Comparison of ENCODE assay signal across 10 mouse cellular contexts in the genomic region with DNA sequence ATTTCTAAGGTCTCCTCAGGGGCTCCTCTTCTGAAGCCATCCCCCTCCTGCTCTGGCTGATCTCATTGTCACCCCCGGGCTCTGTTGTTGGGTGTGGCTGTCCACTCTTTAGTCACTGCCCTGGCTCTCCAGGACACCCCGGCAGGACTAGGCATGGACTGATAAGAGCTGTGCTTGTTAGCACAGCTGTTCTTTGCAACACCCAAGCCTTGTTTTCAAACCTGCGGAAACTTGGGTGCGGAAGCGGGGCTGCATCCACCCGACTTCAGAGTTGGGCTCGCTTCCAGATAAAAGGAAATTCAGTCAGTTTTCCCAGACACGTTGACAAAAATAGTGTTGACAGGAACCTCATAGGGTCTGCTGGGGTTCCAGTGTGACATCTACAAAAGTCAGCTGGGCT. TPM values are rescaled to one million over a fixed set of nuclear protein-coding genes. Genes with fewer than 3 reads are reported as not detected.
DNase-seq lines count a peak whose midpoint lies in the region; ATAC-seq lines count a peak whose summit lies in the region.
"Had no signal": no experiment of that assay in that cellular context is flagged by ENCODE, and none has a peak within 500 bp of the region (broad histone marks: within the 10 kb centered on the region; RNA-seq: fewer than 3 reads in every experiment).

No protein-coding gene starts in this region.

- no peak for DNase-seq in hindbrain, embryonic 10.5 days (ENCODE audit: low spot score)
- no peak for DNase-seq in hindbrain, embryonic 11.5 days (ENCODE audit: low spot score)
- peak; percentile 81 to 93 for DNase-seq in heart, adult 9 months (ENCODE audit: low spot score in 2 of 2)
- DNase-seq in kidney, postnatal 25 days = peak; percentile 45 to 80
- peak; percentile 55 for DNase-seq in lung, postnatal 25 days (ENCODE audit: low spot score)
- DNase-seq in embryo, embryonic 9.5 days (ENCODE audit: extremely low spot score) = no peak
- no peak for DNase-seq in left cerebral cortex, adult 11 months (ENCODE audit: low spot score)
- DNase-seq: cerebellum, adult 11-12 months; layer of hippocampus, adult 9-11 months had no signal

- no peak overlapping the region for H3K9ac ChIP-seq in hindbrain, embryonic 11.5 days (ENCODE audit: low read depth, low read length)
- no peak overlapping the region for H3K9ac ChIP-seq in midbrain, embryonic 15.5 days

- no peak overlapping the region for H3K4me3 ChIP-seq in hindbrain, embryonic 10.5 days
- no peak overlapping the region for H3K4me3 ChIP-seq in hindbrain, embryonic 11.5 days (ENCODE audit: low read depth, low read length)
- H3K4me3 ChIP-seq in midbrain, embryonic 15.5 days = no peak overlapping the region

- H3K4me1 ChIP-seq in hindbrain, embryonic 10.5 days (replicated peaks) = peaks cover 9% of the 10 kb centered on the region; the same call in 1 of the 2 replicates
- no peaks in the 10 kb centered on the region for H3K4me1 ChIP-seq in hindbrain, embryonic 11.5 days (replicated peaks; ENCODE audit: control insufficient read depth, insufficient read depth, low read length)
- H3K4me1 ChIP-seq in midbrain, embryonic 15.5 days = no peaks in the 10 kb centered on the region

- H3K27ac ChIP-seq in hindbrain, embryonic 10.5 days = peak overlapping the region; percentile 23; the same call in 1 of the 2 replicates
- H3K27ac ChIP-seq in hindbrain, embryonic 11.5 days (ENCODE audit: low read depth, low read length) = no peak overlapping the region
- H3K27ac ChIP-seq in midbrain, embryonic 15.5 days = no peak overlapping the region

- H3K27me3 ChIP-seq in hindbrain, embryonic 10.5 days (ENCODE audit: insufficient read depth, poor library complexity, severe bottlenecking) = no peaks in the 10 kb centered on the region
- no peaks in the 10 kb centered on the region for H3K27me3 ChIP-seq in hindbrain, embryonic 11.5 days (ENCODE audit: control insufficient read depth, insufficient read depth, low read length)
- H3K27me3 ChIP-seq in midbrain, embryonic 15.5 days (replicated peaks) = no peaks in the 10 kb centered on the region

- no peak overlapping the region for H3K4me2 ChIP-seq in hindbrain, embryonic 11.5 days (replicated peaks; ENCODE audit: low read depth, low read length)
- no peak overlapping the region for H3K4me2 ChIP-seq in midbrain, embryonic 15.5 days

- H3K9me3 ChIP-seq in hindbrain, embryonic 10.5 days = no peaks in the 10 kb centered on the region
- H3K9me3 ChIP-seq in hindbrain, embryonic 11.5 days (ENCODE audit: control insufficient read depth, low read length) = no peaks in the 10 kb centered on the region
- H3K9me3 ChIP-seq in midbrain, embryonic 15.5 days = no peaks in the 10 kb centered on the region

- H3K36me3 ChIP-seq in hindbrain, embryonic 10.5 days = no peaks in the 10 kb centered on the region
- H3K36me3 ChIP-seq in hindbrain, embryonic 11.5 days (ENCODE audit: control insufficient read depth, insufficient read depth, low read length) = no peaks in the 10 kb centered on the region
- no peaks in the 10 kb centered on the region for H3K36me3 ChIP-seq in midbrain, embryonic 15.5 days (replicated peaks)

- no peak for ATAC-seq in hindbrain, embryonic 11.5 days (ENCODE audit: low FRiP score)
- no peak for ATAC-seq in midbrain, embryonic 15.5 days (replicated peaks)

- 71% methylated on average over 8 of the region's 8 CpGs for WGBS in hindbrain, embryonic 10.5 days
- 71% methylated on average over 8 of the region's 8 CpGs for WGBS in hindbrain, embryonic 11.5 days
- WGBS in midbrain, embryonic 15.5 days = 84% methylated on average over 8 of the region's 8 CpGs

RNA-seq across cellular contexts. Expression of a gene that starts 53.6 kb away (rescaled TPM):
- 16.2 and 19.8 TPM in 2 replicates for polyA plus RNA-seq in hindbrain, embryonic 10.5 days (2016; fragmentation: Nextera tagmentation; extraction: Ambion mirVana)
- 10.2 and 12.4 TPM in 2 replicates for polyA plus RNA-seq in hindbrain, embryonic 11.5 days (2014; fragmentation: Nextera tagmentation; extraction: Ambion mirVana)
- 12.0 and 12.3 TPM in 2 replicates for polyA plus RNA-seq in midbrain, embryonic 15.5 days (2015; fragmentation: Nextera tagmentation; extraction: Ambion mirVana)

Comparison
In these comparisons a context has a peak if more than half of its experiments do, and no peak if none do; other contexts are left out.
1. DNase-seq: peak in heart, adult 9 months (2 of 2), kidney, postnatal 25 days (2 of 2) and lung, postnatal 25 days (single experiment); none in hindbrain, embryonic 10.5 days (single experiment), hindbrain, embryonic 11.5 days (single experiment), embryo, embryonic 9.5 days (single experiment) and left cerebral cortex, adult 11 months (single experiment).